15 mouse cellular contexts compared by ENCODE assay signal in genomic region chr11:114028021-114028420, GRCm38 (mm10). TPM values are rescaled to one million over a fixed set of nuclear protein-coding genes. Genes with fewer than 3 reads are reported as not detected.
DNase-seq lines count a peak whose midpoint lies in the region; ATAC-seq and TF ChIP-seq lines count a peak whose summit lies in the region.
"Had no signal": no experiment of that assay in that cellular context is flagged by ENCODE, and none has a peak within 500 bp of the region (broad histone marks: within the 10 kb centered on the region; RNA-seq: fewer than 3 reads in every experiment).

No protein-coding gene starts in this region.

- H3K36me3 ChIP-seq in kidney, embryonic 14.5 days (ENCODE audit: control insufficient read depth, insufficient read depth, low read length), result no peaks in the 10 kb centered on the region
- H3K36me3 ChIP-seq in kidney, adult 2 months (ENCODE audit: control insufficient read depth, insufficient read depth, low read length), result no peaks in the 10 kb centered on the region
- H3K36me3 ChIP-seq in lung, embryonic 16.5 days (ENCODE audit: control insufficient read depth, insufficient read depth, low read length), result no peaks in the 10 kb centered on the region
- no peaks in the 10 kb centered on the region for H3K36me3 ChIP-seq in limb, embryonic 10.5 days
- H3K36me3 ChIP-seq: G1E; heart, embryonic 15.5 days; hindbrain, embryonic 15.5 days; midbrain, embryonic 13.5 days had no signal

- peaks cover 20% of the 10 kb centered on the region for H3K4me1 ChIP-seq in kidney, embryonic 14.5 days (ENCODE audit: control insufficient read depth, insufficient read depth, low read length)
- H3K4me1 ChIP-seq in kidney, adult 2 months (ENCODE audit: control insufficient read depth, insufficient read depth, low read length), result no peaks in the 10 kb centered on the region
- H3K4me1 ChIP-seq in lung, embryonic 16.5 days (replicated peaks; ENCODE audit: control insufficient read depth, insufficient read depth, low read length), result peaks cover 32% of the 10 kb centered on the region
- peaks cover 43% of the 10 kb centered on the region for H3K4me1 ChIP-seq in limb, embryonic 10.5 days

- H3K9ac ChIP-seq in kidney, embryonic 14.5 days (ENCODE audit: low read depth, low read length), result no peak overlapping the region
- no peak overlapping the region for H3K9ac ChIP-seq in lung, embryonic 16.5 days (ENCODE audit: low read length)
- H3K9ac ChIP-seq: heart, embryonic 15.5 days; hindbrain, embryonic 15.5 days; midbrain, embryonic 13.5 days had no signal

- WGBS in kidney, embryonic 14.5 days, result 35% methylated on average over 6 of the region's 6 CpGs
- WGBS in kidney, adult 2 months, result 44% methylated on average over 6 of the region's 6 CpGs
- 33% methylated on average over 6 of the region's 6 CpGs for WGBS in lung, embryonic 16.5 days
- 38% methylated on average over 6 of the region's 6 CpGs for WGBS in limb, embryonic 10.5 days

- no peaks in the 10 kb centered on the region for H3K27me3 ChIP-seq in kidney, embryonic 14.5 days (ENCODE audit: control insufficient read depth, insufficient read depth, low read length)
- H3K27me3 ChIP-seq in kidney, adult 2 months (replicated peaks; ENCODE audit: control insufficient read depth, insufficient read depth, low read length), result no peaks in the 10 kb centered on the region
- no peaks in the 10 kb centered on the region for H3K27me3 ChIP-seq in lung, embryonic 16.5 days (ENCODE audit: control insufficient read depth, insufficient read depth, low read depth, low read length)
- peaks cover 77% of the 10 kb centered on the region for H3K27me3 ChIP-seq in limb, embryonic 10.5 days (ENCODE audit: low read depth, poor library complexity, severe bottlenecking)
- H3K27me3 ChIP-seq: heart, embryonic 15.5 days; hindbrain, embryonic 15.5 days had no signal

- no peak overlapping the region for H3K4me3 ChIP-seq in kidney, embryonic 14.5 days (ENCODE audit: low read length)
- H3K4me3 ChIP-seq in kidney, adult 2 months (ENCODE audit: insufficient read depth, low read depth, low read length), result no peak overlapping the region
- no peak overlapping the region for H3K4me3 ChIP-seq in lung, embryonic 16.5 days (ENCODE audit: low read length)
- no peak overlapping the region for H3K4me3 ChIP-seq in limb, embryonic 10.5 days
- H3K4me3 ChIP-seq: heart, embryonic 15.5 days; hindbrain, embryonic 15.5 days; midbrain, embryonic 13.5 days had no signal

- ATAC-seq in kidney, embryonic 14.5 days (ENCODE audit: low FRiP score, low TSS enrichment), result peak; percentile 75
- ATAC-seq in lung, embryonic 16.5 days (ENCODE audit: low read depth), result peak; percentile 81
- ATAC-seq: midbrain, embryonic 13.5 days had no signal

- no peak for TF ChIP-seq POLR2A in kidney, adult 2 months (IDR thresholded peaks at IDR 0.05; ENCODE audit: low read depth, low read length)

- H3K9me3 ChIP-seq in kidney, embryonic 14.5 days (ENCODE audit: control insufficient read depth, low read length), result no peaks in the 10 kb centered on the region
- H3K9me3 ChIP-seq in lung, embryonic 16.5 days (ENCODE audit: control insufficient read depth, low read length), result no peaks in the 10 kb centered on the region
- H3K9me3 ChIP-seq in limb, embryonic 10.5 days (replicated peaks), result no peaks in the 10 kb centered on the region
- H3K9me3 ChIP-seq: heart, embryonic 15.5 days; hindbrain, embryonic 15.5 days; midbrain, embryonic 13.5 days had no signal

- H3K4me2 ChIP-seq in kidney, embryonic 14.5 days (replicated peaks; ENCODE audit: low read depth, low read length), result no peak overlapping the region
- H3K4me2 ChIP-seq in lung, embryonic 16.5 days (ENCODE audit: low read depth, low read length), result no peak overlapping the region
- H3K4me2 ChIP-seq: heart, embryonic 15.5 days; hindbrain, embryonic 15.5 days; midbrain, embryonic 13.5 days had no signal

- H3K27ac ChIP-seq in kidney, embryonic 14.5 days (ENCODE audit: low read depth, low read length), result peak overlapping the region; percentile 81; the same call in 1 of the 2 replicates
- H3K27ac ChIP-seq in kidney, adult 2 months (ENCODE audit: insufficient read depth, low read depth, low read length), result no peak overlapping the region
- peak overlapping the region; percentile 79 for H3K27ac ChIP-seq in lung, embryonic 16.5 days (ENCODE audit: low read length)
- H3K27ac ChIP-seq in limb, embryonic 10.5 days, result peak overlapping the region; percentile 53; the same call in 1 of the 2 replicates
- H3K27ac ChIP-seq: heart, embryonic 15.5 days; hindbrain, embryonic 15.5 days; midbrain, embryonic 13.5 days had no signal

- DNase-seq in kidney, adult 2 months, result no peak
- DNase-seq in lung, postnatal 36 days, result no peak
- DNase-seq in embryo, embryonic 9.5 days (ENCODE audit: extremely low spot score), result peak; percentile 36
- DNase-seq in limb, embryonic 10.5 days (ENCODE audit: low spot score), result no peak
- DNase-seq in frontal cortex, postnatal 36 days (ENCODE audit: low spot score in 2 of 2), result no peak
- DNase-seq in heart, adult 11 months, result no peak
- DNase-seq: adrenal gland, adult 8-10 months; cerebellum, postnatal 10 days; right cerebral cortex, postnatal 25 days had no signal

- TF ChIP-seq CTCF in kidney, adult 2 months (conservative IDR thresholded peaks at IDR 0.05; ENCODE audit: insufficient read depth, insufficient read length, low read depth, low read length), result no peak

RNA-seq across cellular contexts. Expression of gene Sdk2, which starts 38.8 kb away (rescaled TPM):
- 3.7 and 4.2 TPM in 2 replicates for polyA plus RNA-seq in kidney, embryonic 14.5 days (2014; fragmentation: Nextera tagmentation; extraction: Ambion mirVana)
- 0.46 and 0.63 TPM in 2 replicates for polyA plus RNA-seq in kidney, adult 2 months (2012; rRNA removed)
- polyA plus RNA-seq in lung, embryonic 16.5 days (2015; fragmentation: Nextera tagmentation; extraction: Ambion mirVana), result 2.1 and 2.6 TPM in 2 replicates
- polyA plus RNA-seq in limb, embryonic 10.5 days (2016; fragmentation: Nextera tagmentation; extraction: Ambion mirVana), result 0.66 and 1.1 TPM in 2 replicates
- polyA plus RNA-seq: G1E had no signal
